Mouse (Mus musculus): ENCODE results near the gene Tmem50b.
"Not testable (repeated sequence)": the region's sequence is repeated elsewhere in the genome, so short reads cannot be mapped to it uniquely, and the experiment has no call there.

Tmem50b gene

GRCm38 (mm10) chr16:91538513-91538912 is 59.1 kb downstream of the Tmem50b start:
- no peak for DNase-seq (ENCODE audit: low spot score in 2 of 2)

DNA sequence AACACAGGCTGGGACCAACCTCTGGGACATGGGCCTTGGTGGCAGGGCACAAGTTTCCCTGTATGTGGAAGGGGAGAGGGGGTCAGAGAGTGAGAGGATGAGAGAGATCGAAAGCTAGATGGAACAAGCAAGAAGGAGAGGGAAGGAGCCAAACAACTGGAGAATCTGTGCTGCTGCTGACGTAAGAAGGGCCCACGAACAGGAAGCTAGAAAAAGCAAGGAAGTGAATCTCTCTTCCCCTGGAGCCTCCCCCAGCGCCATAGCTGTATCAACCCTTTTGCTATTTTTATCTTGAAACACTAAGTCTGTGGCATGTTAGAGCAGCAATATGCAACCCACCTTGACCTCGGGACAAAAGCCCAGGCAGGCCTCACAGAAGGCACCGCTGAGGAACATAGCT is 59.5 kb downstream of the Tmem50b start:
- no peak for DNase-seq (ENCODE audit: low spot score in 2 of 2)

- DNase-seq (ENCODE audit: low spot score in 2 of 2), result no peak
Measured at GRCm38 (mm10) chr16:91537065-91537464, 60.5 kb downstream of the Tmem50b start.

- DNase-seq (ENCODE audit: low spot score in 2 of 2), result no peak
Measured at GRCm38 (mm10) chr16:91536372-91536771, 61.2 kb downstream of the Tmem50b start.

- no peak for DNase-seq (ENCODE audit: low spot score in 2 of 2)
Measured at GRCm38 (mm10) chr16:91534888-91535287, 62.7 kb downstream of the Tmem50b start.

- no peak for DNase-seq (ENCODE audit: low spot score in 2 of 2)
Measured at GRCm38 (mm10) chr16:91534477-91534876, 63.1 kb downstream of the Tmem50b start.

GRCm38 (mm10) chr16:91533097-91534001 is 64.3 kb downstream of the Tmem50b start:
- peak in 1 of 2 experiments; percentile 11 for DNase-seq (ENCODE audit: low spot score in 2 of 2)

DNA sequence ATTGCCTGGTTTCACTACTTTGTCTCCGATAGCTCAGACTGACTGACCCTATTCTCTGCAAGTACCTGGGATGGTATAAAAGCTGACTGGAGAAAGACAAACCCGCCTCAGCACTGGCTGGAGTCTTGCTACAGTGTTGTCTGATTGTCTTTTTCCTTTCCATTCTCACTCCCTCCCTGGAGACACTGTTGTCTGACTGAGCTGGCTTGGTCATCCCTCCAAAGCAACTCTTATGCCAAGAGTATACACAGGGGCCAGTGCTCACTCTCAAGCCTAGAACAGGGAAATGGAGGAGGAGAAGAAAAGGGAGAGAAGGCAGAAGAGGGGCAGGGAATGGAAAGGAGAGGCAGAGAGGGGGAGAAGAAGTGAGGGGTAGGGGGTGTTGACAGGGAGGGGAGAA is 65.2 kb downstream of the Tmem50b start:
- no peak for DNase-seq (ENCODE audit: low spot score in 2 of 2)

- DNase-seq (ENCODE audit: low spot score in 2 of 2), result no peak
Measured at GRCm38 (mm10) chr16:91531856-91532255, 65.7 kb downstream of the Tmem50b start.

DNA sequence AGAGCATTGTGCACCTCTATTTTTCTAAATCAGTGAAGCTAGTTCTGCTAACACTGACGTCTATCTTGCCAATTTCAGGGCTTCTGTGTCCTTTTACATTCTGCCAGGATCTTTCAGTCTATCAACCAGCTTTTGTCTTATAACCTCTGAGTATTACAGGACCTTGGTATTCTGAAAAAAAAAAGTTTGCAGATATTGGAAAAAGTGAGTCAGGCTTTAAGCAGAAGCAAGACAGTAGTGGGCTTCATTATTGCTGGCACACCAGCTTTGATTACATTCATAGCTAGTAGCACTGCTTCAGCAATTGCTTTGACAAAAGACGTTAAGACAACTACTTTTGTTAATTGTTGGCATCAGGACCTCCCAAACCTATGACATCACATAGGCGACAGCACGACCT is 66.8 kb downstream of the Tmem50b start:
- DNase-seq (ENCODE audit: low spot score in 2 of 2), result not testable (repeated sequence)

DNA sequence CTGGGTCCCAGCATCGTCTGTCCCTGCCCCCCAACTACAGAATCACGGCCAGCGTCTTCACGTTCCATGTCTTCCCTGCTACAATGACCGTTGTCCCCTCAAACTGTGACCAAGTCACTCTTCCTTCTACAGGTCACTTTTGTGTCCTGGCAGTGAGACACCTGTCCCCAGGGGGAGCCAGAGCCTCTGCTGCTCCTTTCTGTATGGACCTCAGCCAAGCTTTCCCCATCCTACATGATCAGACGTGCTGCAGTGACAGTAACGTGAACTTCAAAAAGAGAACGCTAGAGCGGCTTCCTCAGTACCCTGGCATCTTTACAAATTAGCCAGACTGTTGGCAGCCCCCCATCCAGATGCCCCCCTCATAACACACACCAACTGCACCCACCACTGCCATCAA is 69.0 kb downstream of the Tmem50b start:
- DNase-seq (ENCODE audit: low spot score in 2 of 2), result no peak

- DNase-seq (ENCODE audit: low spot score in 2 of 2), result no peak
Measured at GRCm38 (mm10) chr16:91527500-91527899, 70.1 kb downstream of the Tmem50b start.

DNA sequence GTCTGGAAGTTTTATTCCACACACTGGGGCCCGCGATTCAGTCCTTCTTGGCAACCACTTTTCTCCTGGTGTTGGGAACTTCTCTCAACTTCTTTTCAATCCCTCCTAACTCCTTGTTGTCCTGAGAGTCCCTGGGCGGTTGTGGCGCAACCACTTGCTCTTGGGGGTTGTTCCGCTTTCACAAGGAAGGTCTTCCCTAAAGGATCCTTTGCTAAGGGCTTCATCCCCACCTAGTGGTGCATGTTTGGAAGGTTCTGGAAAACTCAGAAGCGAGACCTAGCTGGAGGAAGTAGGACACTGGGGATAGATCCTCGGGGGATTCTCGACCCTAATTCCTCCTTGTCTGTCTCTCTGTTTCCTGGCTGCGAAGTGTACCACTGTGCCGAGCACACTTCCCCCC is 70.5 kb downstream of the Tmem50b start:
- DNase-seq (ENCODE audit: low spot score in 2 of 2), result no peak

- DNase-seq (ENCODE audit: low spot score in 2 of 2), result no peak
Measured at GRCm38 (mm10) chr16:91526274-91526673, 71.3 kb downstream of the Tmem50b start.

Measured in frontal cortex, postnatal 36 days (tissue).